Mouse (Mus musculus): ENCODE measurements around the gene Slc8b1.

Gene Slc8b1

DNA sequence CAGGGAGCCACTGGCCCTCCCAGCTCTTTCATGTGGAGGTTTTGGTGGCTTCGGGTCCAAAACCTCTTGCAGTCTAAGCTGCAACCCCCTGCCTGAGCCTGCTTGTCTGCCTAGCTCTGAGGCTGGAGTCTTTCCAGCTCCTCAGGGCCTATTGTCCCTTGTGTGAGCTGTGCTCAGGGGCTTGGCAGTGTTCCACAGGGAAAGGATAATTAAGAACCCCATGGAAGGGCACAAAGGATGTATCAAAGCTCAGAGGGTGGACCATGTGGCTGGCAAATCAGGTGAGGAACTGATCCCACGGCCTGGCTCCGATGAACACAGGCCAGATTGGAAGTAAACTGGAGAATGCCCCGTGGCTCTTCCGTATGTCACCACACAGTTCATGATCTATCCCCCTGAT is 55.1 kb downstream of the Slc8b1 start:
- in situ Hi-C loops (cut with MboI, MseI): no loop called here

- in situ Hi-C loops (cut with MboI, MseI): no loop called here
Observed at GRCm38 (mm10) chr5:120566681-120567252, 55.8 kb downstream of the Slc8b1 start.

DNA sequence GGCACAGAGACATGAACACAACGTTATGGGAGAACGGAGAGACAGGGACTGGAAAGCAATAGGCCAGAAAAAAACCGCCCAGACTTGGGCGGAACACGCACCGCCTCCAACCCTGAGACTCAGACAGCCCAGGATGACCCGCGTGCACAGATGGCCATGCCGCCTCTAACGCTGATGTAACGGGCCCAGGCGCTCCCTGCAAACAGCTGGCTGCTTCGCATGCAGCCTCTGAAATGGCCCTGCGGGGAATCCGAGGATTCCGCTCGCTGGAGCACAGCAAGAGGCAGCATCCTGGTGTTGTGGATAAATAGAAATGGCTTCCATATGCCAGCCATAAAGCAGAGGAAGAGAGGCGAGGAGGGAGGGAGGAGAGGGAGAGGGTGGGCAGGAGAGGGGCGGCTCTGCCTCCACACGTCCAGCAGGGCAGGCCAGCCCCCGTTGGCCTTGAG is 56.3 kb downstream of the Slc8b1 start:
- in situ Hi-C loops (cut with MboI, MseI): no loop called here

DNA sequence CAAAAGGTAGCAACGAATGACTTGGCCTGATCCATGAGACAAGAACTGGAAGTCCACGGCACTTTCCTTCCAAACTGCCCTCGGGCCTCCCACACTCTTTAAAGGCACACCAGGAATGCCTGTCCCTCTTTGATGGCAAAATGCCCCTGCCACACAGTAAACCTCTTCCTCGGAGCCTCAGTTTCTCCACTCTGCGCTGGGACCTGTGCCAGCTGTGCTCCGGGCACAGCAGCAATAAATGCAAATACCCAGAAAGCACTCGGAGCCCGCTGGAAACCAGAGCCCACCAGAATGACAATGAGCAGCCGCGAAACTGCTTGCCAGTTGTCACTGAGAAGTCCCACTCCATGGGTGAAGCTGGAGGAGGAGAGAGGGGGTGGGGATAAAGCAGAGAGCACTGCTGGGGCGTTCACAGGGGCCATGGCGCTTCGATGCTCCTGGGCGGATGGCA is 56.8 kb downstream of the Slc8b1 start:
- in situ Hi-C loops (cut with MboI, MseI): no loop called here

DNA sequence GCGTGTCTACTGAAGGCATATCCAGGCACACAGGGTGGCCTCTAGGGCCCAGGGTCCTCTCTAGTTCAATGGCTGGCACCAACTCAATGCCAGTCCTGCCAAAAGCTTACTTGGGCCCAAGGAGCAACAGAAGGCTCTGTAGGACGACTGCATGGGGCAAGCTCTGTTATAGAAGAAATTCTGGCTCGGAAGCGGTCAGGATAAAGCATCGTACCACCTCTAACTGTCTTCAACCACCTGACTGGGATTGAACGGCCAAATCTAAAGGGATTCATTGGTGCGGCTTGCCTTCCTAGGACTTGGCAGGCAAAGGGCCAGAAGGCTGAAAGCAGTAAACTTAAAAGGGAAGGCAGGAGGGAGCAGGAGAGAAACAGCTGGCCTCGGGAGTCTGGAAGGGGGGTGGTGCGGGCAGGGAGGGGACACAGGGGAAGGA is 57.4 kb downstream of the Slc8b1 start:
- in situ Hi-C loops (cut with MboI, MseI): no loop called here

GRCm38 (mm10) chr5:120568964-120569363 is 58.0 kb downstream of the Slc8b1 start:
- in situ Hi-C loops (cut with MboI, MseI): no loop called here

DNA sequence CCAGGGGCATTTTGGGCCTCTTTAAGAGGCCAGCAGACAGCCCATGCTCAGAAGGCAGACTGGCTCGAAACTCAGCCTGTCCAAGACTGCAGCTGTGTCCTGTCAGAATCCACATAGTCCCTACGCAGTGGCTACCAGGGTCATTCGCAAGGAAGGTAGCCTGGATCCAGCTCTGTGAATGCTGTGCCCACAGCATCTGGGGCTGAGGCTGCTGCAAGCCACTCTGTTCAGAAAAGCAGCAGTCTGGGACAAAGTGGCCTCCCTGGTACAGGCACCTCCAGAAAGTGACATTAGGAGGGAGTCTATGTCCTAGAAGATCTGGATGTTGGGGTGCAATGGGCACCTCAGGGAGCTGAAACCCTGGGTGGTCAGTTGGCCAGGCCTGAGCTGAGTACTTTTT is 58.8 kb downstream of the Slc8b1 start:
- in situ Hi-C loops (cut with MboI, MseI): no loop called here

GRCm38 (mm10) chr5:120570289-120570897 is 59.4 kb downstream of the Slc8b1 start:
- in situ Hi-C loops (cut with MboI, MseI): no loop called here

DNA sequence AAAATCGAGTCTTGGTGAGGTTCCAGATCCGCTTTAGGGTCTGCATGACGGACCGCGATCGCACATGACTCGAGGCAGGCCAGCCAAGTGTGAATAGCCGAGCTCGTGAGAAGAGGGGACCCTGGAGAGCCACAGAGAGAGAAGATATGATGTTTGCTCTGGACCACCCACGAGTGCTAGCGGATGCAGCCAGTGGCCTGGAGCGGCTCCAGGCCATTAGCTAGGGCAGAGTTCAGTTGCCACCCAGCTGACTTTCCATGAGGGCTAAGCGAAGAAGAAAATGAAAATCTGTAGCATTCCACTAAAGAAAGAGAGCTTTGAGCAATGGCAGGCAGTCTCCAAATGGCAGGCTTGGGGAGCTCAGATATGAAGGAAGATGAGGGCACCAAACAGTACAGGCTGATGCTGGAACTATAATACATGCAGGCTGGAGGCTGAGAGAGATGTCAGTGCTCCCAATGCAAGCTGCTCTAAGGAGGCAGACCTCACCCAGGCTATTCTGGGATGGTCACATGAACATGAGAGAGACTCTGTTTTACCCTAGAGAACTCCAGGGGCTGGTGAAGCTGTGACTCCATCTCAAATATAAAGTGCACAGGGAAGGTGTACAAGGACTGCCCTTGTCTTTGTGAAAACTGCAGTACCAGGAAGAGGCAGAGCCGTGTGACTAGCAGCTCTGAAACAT is 60.2 kb downstream of the Slc8b1 start:
- in situ Hi-C loops (cut with MboI, MseI): no loop called here

- in situ Hi-C loops (cut with MboI, MseI): no loop called here
Observed at GRCm38 (mm10) chr5:120574469-120575063, 63.6 kb downstream of the Slc8b1 start.

DNA sequence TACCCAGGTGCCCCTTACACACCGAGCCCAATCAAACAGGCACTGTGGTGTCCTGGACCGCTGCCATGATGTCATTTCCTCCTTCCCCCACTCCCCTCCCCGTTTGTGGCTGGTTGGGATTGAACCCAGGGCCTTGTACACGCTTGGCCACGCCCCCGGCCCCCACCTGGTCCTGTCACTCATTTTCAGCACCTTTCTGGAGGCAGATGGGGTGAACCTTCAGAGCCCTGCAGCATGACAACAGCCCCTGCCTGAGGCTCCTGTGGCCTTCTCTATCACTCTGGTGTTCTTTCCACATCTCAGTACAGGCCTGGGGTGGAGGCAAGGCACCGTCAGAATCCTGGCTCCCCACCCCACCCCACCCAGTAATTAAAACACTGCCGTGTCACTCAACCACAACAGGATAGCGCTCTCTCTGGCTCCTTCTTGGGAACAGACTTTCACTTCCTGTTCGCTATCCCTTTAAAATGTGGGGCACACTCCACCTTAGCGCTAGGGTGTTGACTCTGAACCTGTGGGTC is 65.9 kb downstream of the Slc8b1 start:
- in situ Hi-C loops (cut with MboI, MseI): no loop called here

- in situ Hi-C loops (cut with MboI, MseI): no loop called here
Observed at GRCm38 (mm10) chr5:120577935-120578441, 67.0 kb downstream of the Slc8b1 start.

- in situ Hi-C loops (cut with MboI, MseI): no loop called here
Observed at GRCm38 (mm10) chr5:120578504-120579081, 67.6 kb downstream of the Slc8b1 start.

DNA sequence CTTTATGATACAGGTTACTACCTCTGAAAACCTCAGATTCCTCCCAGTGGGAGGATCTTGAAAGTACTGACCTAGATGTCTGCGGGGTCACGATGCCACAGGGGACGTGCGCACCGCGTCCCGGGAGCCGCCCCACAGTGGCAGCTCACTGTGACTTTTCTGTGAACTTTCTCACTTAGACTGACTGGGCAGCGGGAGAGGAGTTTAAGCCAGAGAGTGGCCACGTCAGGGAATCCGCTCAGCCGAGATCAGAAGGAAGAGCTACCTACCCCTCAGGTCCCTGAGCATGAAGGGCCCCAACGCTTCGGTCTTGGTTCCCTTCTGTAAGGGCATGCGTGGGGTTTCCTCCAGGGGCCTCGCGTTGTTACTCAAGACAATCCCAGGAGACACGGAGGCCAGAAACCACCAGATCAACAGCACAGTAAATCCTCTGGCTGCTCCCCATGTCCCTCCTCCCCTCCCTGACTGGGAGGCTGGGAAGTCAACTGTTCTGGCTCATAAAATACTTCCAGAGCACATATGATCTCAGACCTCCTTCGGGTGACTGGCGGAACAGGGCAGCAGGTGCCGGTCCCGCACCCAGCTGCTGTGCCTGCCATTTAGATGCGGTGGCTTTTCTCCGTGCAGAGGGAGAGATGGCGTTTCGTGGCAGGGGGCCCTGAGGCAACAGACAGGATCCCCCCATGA is 68.4 kb downstream of the Slc8b1 start:
- in situ Hi-C loops (cut with MboI, MseI): no loop called here

GRCm38 (mm10) chr5:120579898-120580626 is 69.1 kb downstream of the Slc8b1 start:
- in situ Hi-C loops (cut with MboI, MseI): loop anchor here (10.0 kb wide), 1 partner anchor 65 kb away; the partner anchor contains the start of gene Slc8b1

- in situ Hi-C loops (cut with MboI, MseI): loop anchor here (10.0 kb wide), 1 partner anchor 67 kb away; the partner anchor contains the start of gene Slc8b1
Observed at GRCm38 (mm10) chr5:120582002-120582401, 71.0 kb downstream of the Slc8b1 start.

- in situ Hi-C loops (cut with MboI, MseI): loop anchor here (10.0 kb wide), 1 partner anchor 69 kb away; the partner anchor contains the start of gene Slc8b1
Observed at GRCm38 (mm10) chr5:120583511-120583910, 72.5 kb downstream of the Slc8b1 start.

Measured in regulatory T cell (primary cell).